Mouse (Mus musculus) embryonic stem cell, embryonic (primary cell): ENCODE measurements around the gene Gprin1.

Source experiments
- CTCF ChIA-PET, 4 experiments: fragments of 300-600 bp in 2 of 4; fragments of 350-600 bp in 2 of 4; sonication (Branson Sonifier 250); formaldehyde crosslinking; loops; one replicate each; lab custom pipeline; 2022; ENCODE audit warnings: inconsistent platforms in 2 of 4; lab: Charles Lee
- POLR2A ChIA-PET, 4 experiments: fragments of 300-600 bp in 2 of 4; fragments of 350-600 bp in 2 of 4; sonication (Branson Sonifier 250); formaldehyde crosslinking; loops; one replicate each; lab custom pipeline; 2022; ENCODE audit warnings: antibody characterized with exemption in 4 of 4, inconsistent platforms in 1 of 4; lab: Charles Lee

Gprin1 gene

DNA sequence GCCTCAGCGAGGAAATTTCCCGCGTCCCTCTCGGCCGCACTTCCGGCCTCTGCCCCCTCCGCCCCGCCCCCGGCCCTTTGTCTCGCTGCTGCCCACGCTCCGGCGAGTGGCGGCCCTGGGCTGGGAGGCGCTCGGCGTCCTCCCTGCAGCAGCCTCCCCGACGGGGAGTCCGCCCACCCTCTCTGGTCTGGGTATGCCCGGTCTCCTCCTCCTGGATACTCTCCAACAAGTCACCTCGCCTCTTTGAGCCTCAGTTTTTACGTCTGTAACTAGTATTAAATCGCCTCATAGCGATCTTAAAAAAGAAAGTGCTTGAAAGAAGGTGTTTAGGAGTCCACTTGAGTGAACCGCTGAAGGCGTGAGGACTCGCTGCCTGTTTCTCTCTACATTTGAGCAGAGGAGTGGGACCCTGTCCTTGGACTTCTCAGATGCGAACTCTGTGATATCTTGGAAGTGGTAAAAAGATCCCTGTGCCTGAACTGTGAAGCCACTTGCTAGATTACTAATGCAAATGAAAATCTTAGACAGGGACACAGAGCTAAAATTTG, at the start of gene Gprin1:
Gene Gprin1 (minus strand): TSS at position 11 of the 548 bp plus-strand sequence.
- CTCF ChIA-PET: interaction anchor here (0.6 to 1.2 kb wide), 8 partner anchors 8 to 379 kb away, joined by 3 to 16 read pairs (median 4); partner anchors contain the start of gene Cplx2 (in 1 of the 4)

DNA sequence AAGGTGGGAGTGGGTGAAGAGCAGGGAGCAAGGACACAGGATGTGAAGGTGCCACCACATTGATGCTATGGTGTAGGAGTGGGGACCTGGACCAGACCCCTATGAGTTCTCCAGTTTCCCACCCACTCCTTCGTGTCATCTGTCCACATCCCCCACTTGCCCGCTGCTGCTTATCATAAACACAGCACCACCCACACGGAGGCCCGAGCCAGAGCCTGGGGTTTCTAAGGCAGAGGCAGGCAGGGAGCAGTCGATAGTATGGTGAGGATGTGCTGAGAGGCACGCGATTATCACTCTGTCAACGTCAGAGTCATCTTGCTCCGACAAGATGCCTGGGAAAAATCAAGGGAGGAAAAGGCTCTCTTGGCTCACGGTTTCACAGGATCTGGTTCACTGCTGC, 49.1 kb upstream of the Gprin1 start:
- CTCF ChIA-PET: interaction anchor here (0.6 to 4.0 kb wide), 35 partner anchors 9 to 379 kb away, joined by 3 to 35 read pairs (median 7); partner anchors contain the start of genes Gprin1 (in 1 of the 4), Sncb (in 1 of the 4) and Tspan17 (in 1 of the 4)
- POLR2A ChIA-PET: interaction anchor here in 3 of 4 experiments (0.6 to 2.3 kb wide), 5 partner anchors 13 to 259 kb away, joined by 3 to 7 read pairs (median 3); partner anchors contain the start of gene Eif4e1b (in 1 of the 3)

More for the DNA sequence above, at the start of gene Gprin1:
- POLR2A ChIA-PET: interaction anchor here in 2 of 4 experiments (1.0 to 1.5 kb wide), 4 partner anchors 9 to 125 kb away, joined by 3 read pairs; no protein-coding TSS in a partner anchor

DNA sequence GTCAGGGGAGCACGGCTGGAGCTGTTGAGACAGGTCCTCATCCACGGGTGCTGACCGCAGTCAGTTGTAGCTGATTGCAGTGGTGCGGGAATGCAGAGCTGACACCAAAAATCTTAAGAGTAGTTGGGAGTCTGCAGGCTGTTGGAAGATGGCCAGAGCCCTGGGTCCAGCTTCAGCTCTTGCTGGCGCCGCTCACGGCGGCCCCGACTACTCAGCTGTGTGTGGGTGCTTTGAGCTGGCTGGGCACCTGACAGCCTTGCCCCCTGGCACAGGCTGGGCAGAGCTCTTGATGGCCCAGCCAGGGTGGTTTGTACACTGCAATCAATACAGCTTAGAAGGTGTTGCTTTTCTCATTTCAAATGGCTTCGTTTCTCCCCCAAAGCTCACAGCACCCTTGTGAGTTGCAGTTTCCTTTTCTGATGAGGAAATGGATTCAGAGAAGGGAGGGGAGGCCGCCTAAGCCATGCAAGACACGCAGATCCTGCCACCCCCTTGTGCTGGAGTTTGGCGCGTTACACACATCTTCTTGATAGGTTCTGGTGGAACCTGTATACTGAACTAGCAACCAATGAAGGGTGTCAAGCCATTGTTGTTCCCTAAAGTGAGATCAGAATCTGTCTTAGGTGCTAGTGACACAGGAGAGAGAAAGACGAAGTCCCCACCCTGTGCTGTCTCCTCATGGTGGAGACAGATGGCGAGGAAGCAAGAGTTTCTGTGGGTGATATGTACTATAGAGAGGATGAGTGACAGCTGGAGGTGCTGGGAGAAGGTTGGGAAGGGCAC, 48.4 kb upstream of the Gprin1 start:
- POLR2A ChIA-PET: interaction anchor here in 2 of 4 experiments (0.5 to 1.3 kb wide), 4 partner anchors 8 to 107 kb away, joined by 3 to 4 read pairs (median 4); partner anchors contain the start of genes Sncb (in 1 of the 2) and Tspan17 (in 1 of the 2)

DNA sequence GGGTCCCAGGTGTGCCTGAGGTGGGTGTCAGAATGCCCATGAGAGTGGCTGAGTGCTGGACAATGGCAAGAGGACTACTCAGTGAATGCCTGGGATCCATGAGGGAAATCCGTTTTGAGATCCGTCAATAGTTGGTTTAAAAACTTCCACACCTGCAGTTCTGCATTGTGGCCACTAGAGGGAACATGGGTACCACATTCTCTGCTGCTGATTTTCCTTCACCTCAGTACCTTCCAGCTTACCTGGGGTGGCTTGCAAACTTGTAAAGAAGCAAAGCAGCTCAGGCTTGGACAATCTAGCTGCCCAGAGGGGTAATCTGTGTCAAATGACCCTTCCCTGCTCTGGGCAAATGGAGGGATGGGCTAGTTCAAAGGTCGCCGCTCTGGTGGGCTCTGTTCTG, 47.7 kb upstream of the Gprin1 start:
- POLR2A ChIA-PET: interaction anchor here in 3 of 4 experiments (0.7 to 1.8 kb wide), 5 partner anchors 8 to 222 kb away, joined by 3 to 4 read pairs (median 4); partner anchors contain the start of genes Sncb (in 1 of the 3) and Tspan17 (in 1 of the 3)
- CTCF ChIA-PET: interaction anchor here (0.6 to 4.0 kb wide), 46 partner anchors 8 to 1837 kb away, joined by 3 to 25 read pairs (median 4); partner anchors contain the start of genes Sncb (in 3 of the 4), Tspan17 (in 2 of the 4), Fgfr4 (in 1 of the 4) and Gprin1 (in 1 of the 4)

More for the DNA sequence above, 48.4 kb upstream of the Gprin1 start:
- CTCF ChIA-PET: interaction anchor here (0.5 to 4.0 kb wide), 49 partner anchors 8 to 1836 kb away, joined by 3 to 25 read pairs (median 4); partner anchors contain the start of genes Sncb (in 3 of the 4), Tspan17 (in 2 of the 4), Fgfr4 (in 1 of the 4) and Gprin1 (in 1 of the 4)

DNA sequence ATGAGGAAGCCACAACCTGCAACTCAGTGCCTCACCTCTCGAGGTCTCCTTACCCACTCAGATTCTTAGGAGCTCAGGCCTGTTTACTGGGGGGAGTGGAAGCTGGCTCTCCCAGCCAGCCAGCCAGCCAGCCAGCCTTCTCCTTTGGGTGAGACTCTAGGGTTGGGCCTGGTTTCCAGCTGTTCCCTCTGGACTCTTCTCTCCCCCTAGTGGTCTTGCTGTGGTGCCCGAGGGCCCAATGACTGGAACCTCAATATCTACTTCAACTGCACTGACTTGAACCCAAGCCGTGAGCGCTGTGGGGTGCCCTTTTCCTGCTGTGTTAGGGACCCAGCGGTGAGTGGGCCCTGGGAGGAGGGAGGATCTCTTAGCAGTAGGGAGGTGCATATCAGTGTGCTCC, 45.2 kb upstream of the Gprin1 start:
- POLR2A ChIA-PET: interaction anchor here in 3 of 4 experiments (0.6 to 2.2 kb wide), 11 partner anchors 10 to 494 kb away, joined by 3 to 5 read pairs (median 3); partner anchors contain the start of gene Eif4e1b (in 1 of the 3)
- CTCF ChIA-PET: interaction anchor here (0.6 to 2.5 kb wide), 18 partner anchors 9 to 263 kb away, joined by 3 to 11 read pairs (median 4); partner anchors contain the start of gene Sncb (in 2 of the 4)

DNA sequence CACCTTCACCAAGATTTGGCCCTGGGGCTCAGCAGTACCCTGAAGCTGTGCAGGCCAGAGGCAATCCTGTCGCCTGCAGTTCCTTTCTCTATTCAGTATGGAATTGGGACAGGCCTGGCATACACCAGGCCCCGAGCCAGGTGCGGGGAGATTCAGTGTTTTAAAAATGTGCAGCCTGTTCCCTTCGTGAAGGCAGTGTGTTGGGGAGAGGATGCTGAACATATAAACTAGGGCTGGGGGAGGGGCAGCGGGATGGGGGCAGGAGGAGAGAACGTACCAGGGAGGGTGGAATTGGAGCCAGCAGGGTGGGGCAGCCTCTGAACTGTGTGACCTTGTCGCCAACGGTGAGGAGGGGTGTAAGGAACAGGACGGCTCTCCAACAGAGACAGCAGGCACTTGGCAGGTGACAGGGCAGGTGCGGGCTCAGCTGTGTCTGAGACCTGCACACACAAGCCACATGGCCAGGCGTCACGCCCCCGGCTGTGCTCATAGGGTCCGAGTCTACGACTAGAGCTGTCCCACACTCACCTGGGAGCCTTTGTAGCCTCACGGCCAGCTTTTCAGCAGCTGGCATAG, 44.4 kb upstream of the Gprin1 start:
- ChIA-PET POLR2A (interaction anchor here in 3 of 4 experiments (0.6 to 5.3 kb wide), 18 partner anchors 9 to 495 kb away, joined by 3 to 34 read pairs (median 3); partner anchors contain the start of genes Eif4e1b (in 1 of the 3) and Sncb (in 1 of the 3)), CTCF (interaction anchor here (0.6 to 3.0 kb wide), 26 partner anchors 9 to 527 kb away, joined by 3 to 21 read pairs (median 4); partner anchors contain the start of genes Sncb (in 2 of the 4) and Eif4e1b (in 1 of the 4))

DNA sequence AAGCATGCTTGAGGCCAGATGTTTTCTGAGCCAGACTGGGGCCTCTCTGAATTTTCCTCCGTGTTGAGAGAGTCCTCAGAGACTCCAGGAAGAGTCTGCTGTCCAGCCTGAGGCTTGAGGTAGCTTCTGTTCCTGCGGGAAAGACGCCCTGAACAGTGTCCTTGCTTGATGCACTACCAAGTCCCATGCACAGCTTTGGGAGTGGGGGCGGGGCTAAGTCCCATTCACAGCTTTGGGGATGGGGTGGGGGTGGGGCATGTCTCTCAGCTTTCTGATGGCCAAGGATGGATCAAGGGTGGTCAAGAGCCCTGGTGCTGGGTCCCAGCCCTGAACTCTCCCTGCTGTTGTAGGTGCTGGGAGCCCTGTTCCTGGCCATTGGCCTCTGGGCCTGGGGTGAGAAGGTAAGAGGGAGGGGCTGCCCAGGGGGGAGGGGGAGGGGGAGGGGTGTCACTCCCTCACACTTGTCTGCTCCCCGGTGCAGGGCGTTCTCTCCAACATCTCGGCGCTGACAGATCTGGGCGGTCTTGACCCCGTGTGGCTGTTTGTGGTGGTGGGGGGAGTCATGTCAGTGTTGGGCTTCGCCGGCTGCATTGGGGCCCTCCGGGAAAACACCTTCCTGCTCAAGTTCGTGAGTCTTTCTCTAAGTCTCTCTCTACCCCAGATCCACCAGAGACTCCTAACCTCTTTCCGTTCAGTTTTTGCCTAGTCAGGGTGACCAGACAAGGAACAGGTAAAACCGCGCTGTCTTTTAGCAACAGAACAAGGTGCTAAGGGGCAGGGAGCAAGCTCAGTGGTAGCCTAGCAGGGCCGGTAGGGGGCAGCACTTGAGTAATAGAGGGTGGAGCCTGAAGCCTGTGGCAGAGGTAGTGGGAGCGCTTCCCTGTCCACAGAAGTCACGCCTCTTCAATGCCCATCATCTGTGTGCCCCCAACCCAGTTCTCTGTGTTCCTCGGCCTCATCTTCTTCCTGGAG, 42.9 kb upstream of the Gprin1 start:
- POLR2A ChIA-PET: interaction anchor here (0.5 to 5.3 kb wide), 26 partner anchors 9 to 708 kb away, joined by 3 to 34 read pairs (median 4); partner anchors contain the start of genes Eif4e1b (in 4 of the 4), Zfp346 (in 2 of the 4) and Sncb (in 1 of the 4)
- CTCF ChIA-PET: interaction anchor here (0.5 to 3.0 kb wide), 48 partner anchors 9 to 1038 kb away, joined by 3 to 22 read pairs (median 4); partner anchors contain the start of genes Eif4e1b (in 2 of the 4), Sncb (in 2 of the 4) and Unc5a (in 1 of the 4)

DNA sequence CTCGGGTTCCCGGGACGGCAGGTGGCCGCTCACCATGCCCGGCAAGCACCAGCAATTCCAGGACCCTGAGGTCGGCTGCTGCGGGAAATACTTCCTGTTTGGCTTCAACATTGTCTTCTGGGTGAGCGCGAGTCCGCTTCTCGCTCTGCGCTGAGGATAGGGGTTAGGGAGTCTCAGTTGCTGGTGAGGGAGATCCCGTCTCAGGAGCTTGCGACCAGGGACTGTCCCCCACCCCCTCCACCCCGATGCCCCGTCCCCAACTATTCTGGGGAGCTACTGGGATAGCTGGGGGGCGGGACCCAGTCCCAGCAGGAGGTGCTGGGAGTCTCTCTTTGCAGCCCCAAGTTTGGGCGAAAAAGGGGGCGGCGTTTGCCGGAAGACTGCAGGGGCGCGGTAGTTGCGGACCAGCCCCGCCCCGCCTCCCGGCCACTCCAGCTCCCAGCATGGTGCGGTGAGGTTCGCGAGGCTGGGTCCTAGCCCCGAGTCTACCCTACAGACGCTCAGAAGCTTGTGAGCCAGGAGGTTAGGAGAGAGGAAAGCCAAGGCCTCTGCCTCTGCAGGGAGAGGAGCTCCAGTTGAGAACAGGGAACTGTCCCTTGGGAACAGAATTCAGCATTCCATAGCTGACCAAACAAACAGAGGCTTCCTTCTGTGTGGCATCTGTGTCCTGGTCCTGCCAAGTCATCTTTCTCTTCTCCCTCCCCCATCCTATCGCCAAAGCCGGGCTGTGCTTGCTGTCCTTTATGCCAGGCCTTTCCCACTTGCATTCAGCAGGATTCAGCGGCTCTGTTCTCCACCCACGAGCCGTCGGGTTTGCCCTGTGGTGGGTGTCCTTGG, 40.1 kb upstream of the Gprin1 start:
- CTCF ChIA-PET: interaction anchor here in 3 of 4 experiments (0.5 to 2.6 kb wide), 19 partner anchors 8 to 388 kb away, joined by 3 to 27 read pairs (median 4); partner anchors contain the start of genes Sncb (in 2 of the 3) and Unc5a (in 1 of the 3)
- POLR2A ChIA-PET: interaction anchor here (0.6 to 5.3 kb wide), 46 partner anchors 8 to 540 kb away, joined by 3 to 34 read pairs (median 4); partner anchors contain the start of genes Sncb (in 3 of the 4), Higd2a (in 2 of the 4), Nop16 (in 2 of the 4) and Eif4e1b (in 1 of the 4)

DNA sequence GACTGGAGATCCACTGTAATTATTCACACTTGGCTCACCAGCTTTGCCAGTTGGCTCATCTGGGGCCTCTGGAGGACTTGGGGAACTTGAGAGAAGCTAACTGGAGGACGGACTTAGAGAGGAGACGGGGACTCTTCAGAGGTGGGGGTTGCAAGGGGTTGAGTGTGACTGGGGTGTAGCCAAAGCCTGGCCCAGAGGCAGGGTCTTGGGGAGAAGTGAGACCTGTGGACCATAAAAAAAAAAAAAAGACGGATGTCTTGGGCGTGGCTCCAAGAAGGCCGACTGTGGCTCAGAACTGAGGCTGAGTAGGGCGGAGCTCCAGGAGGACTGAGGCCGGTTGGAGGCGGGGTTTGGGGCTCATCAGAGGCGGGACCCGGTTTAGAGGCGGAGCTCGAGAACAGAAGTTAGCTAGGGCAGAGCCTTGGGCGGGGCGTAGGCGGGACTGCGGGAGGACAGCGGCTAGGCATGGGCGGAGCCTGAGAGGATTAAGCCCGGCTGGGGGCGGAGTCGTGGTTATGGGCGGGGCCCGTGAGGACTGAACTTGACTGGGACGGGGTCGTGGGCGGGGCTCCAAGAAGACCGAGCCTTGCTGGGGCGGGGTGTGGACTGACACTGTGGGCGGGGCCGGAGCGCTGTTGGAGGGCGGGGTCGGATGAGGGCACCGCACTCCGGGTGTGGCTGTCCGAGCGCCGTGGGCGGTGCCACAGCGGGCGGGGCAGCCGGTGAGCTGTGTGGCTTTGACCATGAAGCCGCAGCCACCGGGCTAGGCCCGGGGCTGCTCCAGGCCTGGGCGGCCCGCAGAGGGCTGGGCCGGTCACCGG, 39.3 kb upstream of the Gprin1 start, which contains the start of gene Tspan17:
Gene Tspan17 (plus strand): TSS at position 638 of the 821 bp plus-strand sequence.
- ChIA-PET POLR2A (interaction anchor here (0.5 to 5.3 kb wide), 47 partner anchors 7 to 401 kb away, joined by 3 to 34 read pairs (median 4); partner anchors contain the start of genes Higd2a (in 2 of the 4), Nop16 (in 2 of the 4), Sncb (in 2 of the 4) and Eif4e1b (in 1 of the 4)), CTCF (interaction anchor here (0.5 to 2.6 kb wide), 24 partner anchors 9 to 389 kb away, joined by 3 to 27 read pairs (median 4); partner anchors contain the start of genes Sncb (in 2 of the 4) and Unc5a (in 1 of the 4))

DNA sequence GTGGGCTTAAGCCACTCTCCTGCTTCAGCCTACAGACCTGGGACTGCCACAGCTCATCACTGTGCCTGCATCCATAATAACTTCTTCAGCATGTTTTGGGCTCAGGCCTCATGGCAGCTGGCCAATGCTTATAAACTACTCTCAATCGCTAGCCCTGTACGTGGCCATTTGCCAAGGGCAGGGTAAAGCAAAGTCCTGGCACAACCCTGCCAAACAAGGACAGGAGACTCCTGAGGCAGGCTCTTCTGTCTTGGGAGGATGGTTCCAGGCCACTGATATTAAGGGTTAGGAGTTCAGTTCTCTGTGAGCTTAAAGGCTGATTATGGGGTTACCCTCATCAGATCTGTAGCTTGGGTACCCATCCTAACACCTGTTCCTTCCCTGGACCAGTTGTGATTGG, 37.9 kb upstream of the Gprin1 start:
- POLR2A ChIA-PET: interaction anchor here in 1 of 4 experiments (0.6 kb wide), 2 partner anchors 117 to 490 kb away, joined by 3 read pairs; no protein-coding TSS in a partner anchor
- CTCF ChIA-PET: interaction anchor here in 1 of 4 experiments (1.0 kb wide), 1 partner anchor 8 kb away, joined by 7 read pairs; no protein-coding TSS in a partner anchor

DNA sequence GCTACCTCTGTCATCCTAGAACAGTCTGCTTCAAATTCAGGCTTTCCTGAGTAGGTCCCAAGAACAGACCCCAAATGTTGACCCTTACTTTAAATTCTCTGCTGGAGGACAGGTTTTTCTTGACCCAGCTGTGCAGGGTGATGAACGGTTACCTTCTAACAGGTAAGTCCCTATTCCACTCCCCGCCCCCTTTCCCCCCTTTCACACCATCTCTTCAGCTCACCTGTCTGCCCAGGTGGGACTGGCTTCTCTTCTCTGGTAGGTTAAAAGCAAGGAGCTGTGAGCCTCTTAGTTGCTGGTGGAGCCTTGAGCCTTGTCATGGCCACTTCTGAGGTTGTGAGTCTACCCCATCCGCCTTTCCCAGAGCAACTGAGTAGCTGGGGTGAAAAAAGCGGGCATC, 34.0 kb upstream of the Gprin1 start, which contains the start of gene Eif4e1b:
Gene Eif4e1b (plus strand): TSS at position 301 of the 400 bp plus-strand sequence.
- ChIA-PET CTCF (interaction anchor here (0.6 to 3.9 kb wide), 13 partner anchors 9 to 719 kb away, joined by 3 to 21 read pairs (median 4); partner anchors contain the start of gene Sncb (in 3 of the 4)), POLR2A (interaction anchor here (1.0 to 4.3 kb wide), 20 partner anchors 8 to 407 kb away, joined by 3 to 34 read pairs (median 5); partner anchors contain the start of genes Sncb (in 2 of the 4) and Tspan17 (in 1 of the 4))

DNA sequence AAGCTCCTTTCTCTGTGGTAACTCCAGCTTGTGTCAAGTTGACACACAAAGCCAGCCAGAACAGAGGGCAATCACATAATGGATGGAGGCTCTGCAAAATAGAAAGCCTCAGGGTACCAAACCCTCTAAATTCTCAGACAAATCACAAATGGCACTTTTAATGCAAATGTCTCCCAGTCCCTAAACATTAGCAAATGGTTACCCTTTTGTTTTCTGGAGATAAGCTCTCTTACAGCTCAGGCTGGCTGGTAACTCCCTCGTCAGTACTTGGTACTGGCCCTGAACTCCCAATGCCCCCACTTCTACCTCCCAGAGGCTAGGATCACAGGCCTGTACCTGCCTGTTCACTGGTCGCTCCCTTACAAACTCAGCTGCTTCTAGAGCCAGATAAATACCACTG, 33.6 kb upstream of the Gprin1 start:
- ChIA-PET CTCF (interaction anchor here (0.6 to 3.9 kb wide), 13 partner anchors 9 to 720 kb away, joined by 3 to 21 read pairs (median 4); partner anchors contain the start of gene Sncb (in 3 of the 4)), POLR2A (interaction anchor here (0.5 to 4.3 kb wide), 27 partner anchors 8 to 407 kb away, joined by 3 to 34 read pairs (median 4); partner anchors contain the start of genes Sncb (in 2 of the 4) and Tspan17 (in 1 of the 4))

DNA sequence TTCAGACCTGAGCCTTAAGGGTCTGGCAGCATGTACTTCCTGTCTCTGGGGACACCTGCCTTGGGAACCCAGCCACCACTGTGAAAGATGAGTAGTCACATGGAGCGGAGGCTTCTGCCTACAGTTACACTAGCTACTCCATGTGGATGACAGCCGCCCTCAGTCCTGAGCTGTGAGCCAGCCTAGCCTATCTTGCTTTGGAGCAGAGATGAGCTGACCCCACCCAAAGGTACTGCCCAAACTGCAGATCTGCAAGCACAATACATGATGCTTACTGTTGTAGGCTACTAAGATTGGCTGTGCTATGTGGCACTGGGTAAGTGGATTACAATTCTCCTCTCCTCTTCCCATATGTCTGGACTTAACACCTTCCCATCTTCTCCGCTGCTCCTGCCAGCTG, 31.4 kb upstream of the Gprin1 start:
- ChIA-PET POLR2A (interaction anchor here in 2 of 4 experiments (0.8 to 4.3 kb wide), 4 partner anchors 10 to 36 kb away, joined by 3 to 34 read pairs (median 9); partner anchors contain the start of genes Sncb (in 1 of the 2) and Tspan17 (in 1 of the 2)), CTCF (interaction anchor here in 2 of 4 experiments (0.6 to 2.4 kb wide), 3 partner anchors 12 to 1090 kb away, joined by 4 to 15 read pairs (median 5); partner anchors contain the start of gene Sncb (in 1 of the 2))
